Mouse (Mus musculus) neural tube, embryonic 12.5 days (tissue): ENCODE data around the gene Zfp867. TPM values are rescaled to one million over a fixed set of nuclear protein-coding genes. Genes with fewer than 3 reads are reported as not detected.
A peak's percentile ranks its signal among the peaks of the same experiment; 100 is the strongest.

Source experiments
- ATAC-seq: fragments of 200-750 bp; cut with Nextera tagmentation; 2 replicates; pipeline ENCODE4 v1.8.0; 2017; ENCODE audit warnings: low read depth, mild to moderate bottlenecking, moderate TSS enrichment, moderate library complexity; ENCODE audit not compliant: low FRiP score
- H3K27ac ChIP-seq: fragments of 300-500 bp; sonication (generic); 2 replicates; pipeline ENCODE4 v1.5.1; 2016
- H3K27me3 ChIP-seq: fragments of 300-500 bp; sonication (generic); replicated peaks from 2 replicates; pipeline ENCODE4 v1.6.1; 2016; ENCODE audit warnings: mild to moderate bottlenecking
- H3K36me3 ChIP-seq: fragments of 300-500 bp; sonication (generic); 2 replicates; pipeline ENCODE4 v1.6.1; 2016; ENCODE audit warnings: mild to moderate bottlenecking
- H3K4me1 ChIP-seq: fragments of 300-500 bp; sonication (generic); 2 replicates; pipeline ENCODE4 v1.6.1; 2016
- H3K4me2 ChIP-seq: fragments of 300-500 bp; sonication (generic); replicated peaks from 2 replicates; pipeline ENCODE4 v1.6.1; 2016; ENCODE audit warnings: mild to moderate bottlenecking
- H3K4me3 ChIP-seq: fragments of 300-500 bp; sonication (generic); 2 replicates; pipeline ENCODE4 v1.5.1; 2016
- H3K9ac ChIP-seq: fragments of 300-500 bp; sonication (generic); 2 replicates; pipeline ENCODE4 v1.6.1; 2016; ENCODE audit warnings: mild to moderate bottlenecking
- H3K9me3 ChIP-seq: fragments of 300-500 bp; sonication (generic); 2 replicates; pipeline ENCODE4 v1.6.1; 2016; ENCODE audit warnings: mild to moderate bottlenecking
- WGBS: fragments of 180-500 bp; shearing (Covaris S2); methylation state at CpG from one replicate; pipeline ENCODE4 v1.1.7; 2016; 5-methylcytosine and 5-hydroxymethylcytosine counted together
- polyA plus RNA-seq: library from polyadenylated mRNA; unstranded; fragments of >200 nt; fragmentation: Nextera tagmentation; extraction: Ambion mirVana; gene quantifications from 2 replicates; pipeline ENCODE4 v1.2.1, GENCODE M21; 2016

Gene Zfp867
- polyA plus RNA-seq, 1 experiment from 2014 or later = 10.5 TPM

GRCm38 (mm10) chr11:59501978-59502700 lies 29.9 kb upstream of the Zfp867 start:
- ATAC-seq = no peak
- Histone ChIP-seq H3K36me3 (peaks cover 73% of the 10 kb centered on the region), H3K27me3 (no peaks in the 10 kb centered on the region), H3K27ac (no peak overlapping the region), H3K9me3 (no peaks in the 10 kb centered on the region), H3K4me3 (no peak overlapping the region), H3K4me2 (no peak overlapping the region), H3K9ac (no peak overlapping the region), H3K4me1 (peaks cover 11% of the 10 kb centered on the region)
- WGBS = 92% methylated on average over 5 of the region's 5 CpGs

DNA sequence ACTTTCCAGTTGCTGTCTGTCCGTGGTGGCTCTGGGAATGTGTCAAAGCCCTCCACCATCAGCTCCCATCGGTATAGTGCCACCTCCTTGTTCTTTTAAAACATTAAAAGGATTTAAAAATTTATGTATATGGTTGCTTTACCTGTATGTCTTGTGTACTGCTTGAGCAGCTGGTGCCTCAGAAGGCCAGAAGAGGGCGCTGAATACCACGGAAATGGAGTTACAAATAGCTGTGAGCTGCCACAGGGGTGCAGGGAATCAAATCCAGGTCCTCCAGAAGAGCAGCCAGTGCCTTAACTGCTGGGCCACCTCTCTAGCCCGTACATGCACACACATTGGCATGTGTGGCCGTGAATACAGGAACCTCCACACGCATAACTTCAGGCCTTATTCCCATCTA lies 25.5 kb upstream of the Zfp867 start:
- no peaks in the 10 kb centered on the region for H3K27me3 ChIP-seq
- H3K9me3 ChIP-seq = no peaks in the 10 kb centered on the region
- H3K9ac ChIP-seq = no peak overlapping the region
- peaks cover 95% of the 10 kb centered on the region for H3K36me3 ChIP-seq
- no peak overlapping the region for H3K27ac ChIP-seq
- H3K4me1 ChIP-seq = no peaks in the 10 kb centered on the region
- WGBS = 91% methylated on average over 7 of the region's 7 CpGs
- ATAC-seq = no peak
- no peak overlapping the region for H3K4me3 ChIP-seq
- H3K4me2 ChIP-seq = no peak overlapping the region

GRCm38 (mm10) chr11:59496672-59497310 lies 24.5 kb upstream of the Zfp867 start:
- no peak overlapping the region for H3K9ac ChIP-seq
- H3K4me3 ChIP-seq = no peak overlapping the region
- H3K9me3 ChIP-seq = no peaks in the 10 kb centered on the region
- H3K36me3 ChIP-seq = peaks cover 95% of the 10 kb centered on the region
- H3K27me3 ChIP-seq = no peaks in the 10 kb centered on the region
- no peak overlapping the region for H3K4me2 ChIP-seq
- 93% methylated on average over 6 of the region's 6 CpGs for WGBS
- no peak overlapping the region for H3K27ac ChIP-seq
- ATAC-seq = no peak
- no peaks in the 10 kb centered on the region for H3K4me1 ChIP-seq

GRCm38 (mm10) chr11:59486222-59486621 lies 13.9 kb upstream of the Zfp867 start:
- Histone ChIP-seq H3K4me1 (no peaks in the 10 kb centered on the region), H3K27me3 (no peaks in the 10 kb centered on the region), H3K4me3 (no peak overlapping the region), H3K9ac (no peak overlapping the region), H3K9me3 (no peaks in the 10 kb centered on the region), H3K4me2 (no peak overlapping the region), H3K36me3 (peaks cover 51% of the 10 kb centered on the region), H3K27ac (no peak overlapping the region)
- WGBS = 86% methylated on average over 8 of the region's 8 CpGs
- no peak for ATAC-seq

GRCm38 (mm10) chr11:59485641-59486040 lies 13.4 kb upstream of the Zfp867 start:
- Histone ChIP-seq H3K4me1 (no peaks in the 10 kb centered on the region), H3K9me3 (no peaks in the 10 kb centered on the region), H3K4me2 (no peak overlapping the region), H3K27ac (no peak overlapping the region), H3K36me3 (peaks cover 45% of the 10 kb centered on the region), H3K27me3 (no peaks in the 10 kb centered on the region), H3K4me3 (no peak overlapping the region), H3K9ac (no peak overlapping the region)
- ATAC-seq = no peak
- 62% methylated on average over 2 of the region's 2 CpGs for WGBS

- H3K36me3 ChIP-seq = peaks cover 26% of the 10 kb centered on the region
- no peak overlapping the region for H3K27ac ChIP-seq
- no peak overlapping the region for H3K4me2 ChIP-seq
- no peaks in the 10 kb centered on the region for H3K9me3 ChIP-seq
- no peaks in the 10 kb centered on the region for H3K4me1 ChIP-seq
- H3K27me3 ChIP-seq = no peaks in the 10 kb centered on the region
- H3K9ac ChIP-seq = no peak overlapping the region
- ATAC-seq = no peak
- WGBS = 11% methylated on average over 2 of the region's 2 CpGs
- H3K4me3 ChIP-seq = no peak overlapping the region
These were observed 10.9 kb upstream of the Zfp867 start for GRCm38 (mm10) chr11:59483212-59483611.

DNA sequence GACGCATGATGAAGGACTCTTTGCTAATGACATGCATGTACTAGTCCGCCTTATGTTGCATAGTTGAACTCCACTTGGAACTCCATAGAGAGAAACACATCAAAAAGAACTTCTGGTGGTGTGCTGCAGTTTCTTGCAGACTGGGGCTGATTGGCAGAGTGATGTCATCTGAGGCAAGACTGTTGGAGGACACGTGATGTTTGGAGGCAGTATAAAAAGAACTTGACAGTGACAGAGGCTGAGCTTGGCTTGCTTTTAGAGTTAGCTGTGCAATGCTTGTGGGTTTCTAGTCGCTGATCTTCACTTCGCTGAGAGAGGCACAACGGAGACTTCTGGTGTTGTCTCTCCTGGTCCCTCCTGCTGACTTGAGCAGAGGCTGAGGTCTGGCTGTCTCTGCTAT lies 5.0 kb upstream of the Zfp867 start:
- Histone ChIP-seq H3K9ac (no peak overlapping the region), H3K36me3 (no peaks in the 10 kb centered on the region), H3K27ac (no peak overlapping the region), H3K9me3 (no peaks in the 10 kb centered on the region), H3K4me2 (no peak overlapping the region), H3K4me3 (no peak overlapping the region), H3K4me1 (no peaks in the 10 kb centered on the region), H3K27me3 (no peaks in the 10 kb centered on the region)
- no peak for ATAC-seq
- WGBS = 75% methylated on average over 6 of the region's 6 CpGs

- Histone ChIP-seq H3K27ac (no peak overlapping the region), H3K4me3 (peak overlapping the region; percentile 77), H3K4me2 (peak overlapping the region; percentile 80), H3K9ac (peak overlapping the region; percentile 86), H3K9me3 (no peaks in the 10 kb centered on the region; the same call in 1 of the 2 replicates), H3K27me3 (no peaks in the 10 kb centered on the region), H3K36me3 (no peaks in the 10 kb centered on the region), H3K4me1 (peaks cover 6% of the 10 kb centered on the region; the same call in 1 of the 2 replicates)
- ATAC-seq = peak; percentile 33; the same call in 1 of the 2 replicates
- 8% methylated on average over 37 of the region's 37 CpGs for WGBS
These were observed 605 bp downstream of the Zfp867 start for GRCm38 (mm10) chr11:59471413-59472325.

DNA sequence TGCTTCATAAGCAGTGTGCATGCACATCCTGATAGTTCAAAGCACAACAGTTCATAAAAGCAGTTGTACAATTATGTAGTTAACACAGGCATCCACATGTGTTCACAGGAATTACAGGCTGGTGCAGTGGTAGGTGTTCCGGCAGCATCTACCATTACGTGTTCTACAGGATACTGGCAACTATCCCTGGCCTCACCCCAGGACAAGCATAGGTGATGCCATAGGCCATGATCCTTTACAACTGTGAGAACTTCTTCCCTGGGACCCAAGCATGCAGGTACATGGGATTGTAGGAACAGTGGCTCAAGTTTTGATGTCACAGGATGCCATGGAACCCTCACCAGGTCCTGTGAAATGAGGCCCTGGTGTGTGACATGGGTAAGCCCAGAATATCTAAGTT lies 11.8 kb downstream of the Zfp867 start:
- Histone ChIP-seq H3K27me3 (no peaks in the 10 kb centered on the region), H3K4me2 (no peak overlapping the region), H3K9me3 (peaks cover 24% of the 10 kb centered on the region), H3K9ac (no peak overlapping the region), H3K4me3 (no peak overlapping the region), H3K4me1 (no peaks in the 10 kb centered on the region), H3K27ac (no peak overlapping the region), H3K36me3 (peaks cover 74% of the 10 kb centered on the region)
- 99% methylated on average over 2 of the region's 2 CpGs for WGBS
- ATAC-seq = no peak

- H3K36me3 ChIP-seq = peaks cover 75% of the 10 kb centered on the region
- 74% methylated on average over 5 of the region's 5 CpGs for WGBS
- no peak overlapping the region for H3K27ac ChIP-seq
- no peak overlapping the region for H3K4me3 ChIP-seq
- H3K9ac ChIP-seq = no peak overlapping the region
- no peak for ATAC-seq
- peaks cover 19% of the 10 kb centered on the region for H3K9me3 ChIP-seq
- H3K4me2 ChIP-seq = no peak overlapping the region
- no peaks in the 10 kb centered on the region for H3K4me1 ChIP-seq
- no peaks in the 10 kb centered on the region for H3K27me3 ChIP-seq
These were observed 13.3 kb downstream of the Zfp867 start for GRCm38 (mm10) chr11:59458973-59459372.

- ATAC-seq = no peak
- Histone ChIP-seq H3K36me3 (peaks cover 72% of the 10 kb centered on the region), H3K27me3 (no peaks in the 10 kb centered on the region), H3K4me1 (no peaks in the 10 kb centered on the region), H3K9me3 (no peaks in the 10 kb centered on the region), H3K27ac (no peak overlapping the region), H3K4me3 (no peak overlapping the region), H3K9ac (no peak overlapping the region), H3K4me2 (no peak overlapping the region)
- WGBS = 93% methylated on average over 2 of the region's 2 CpGs
These were observed 15.4 kb downstream of the Zfp867 start for GRCm38 (mm10) chr11:59456891-59457290.

GRCm38 (mm10) chr11:59456346-59456745 lies 15.9 kb downstream of the Zfp867 start:
- no peak overlapping the region for H3K9ac ChIP-seq
- no peaks in the 10 kb centered on the region for H3K9me3 ChIP-seq
- H3K4me3 ChIP-seq = no peak overlapping the region
- H3K36me3 ChIP-seq = peaks cover 69% of the 10 kb centered on the region
- 99% methylated on average over 2 of the region's 2 CpGs for WGBS
- H3K4me1 ChIP-seq = no peaks in the 10 kb centered on the region
- no peak for ATAC-seq
- H3K27me3 ChIP-seq = no peaks in the 10 kb centered on the region
- H3K4me2 ChIP-seq = no peak overlapping the region
- H3K27ac ChIP-seq = no peak overlapping the region
